Mouse (Mus musculus) lung, postnatal 0 days (tissue): ENCODE data around the gene Map2k1.

Experiments used
- CTCF ChIP-seq: IDR thresholded peaks from 2 replicates; pipeline ENCODE4 v1.5.1; 2016; ENCODE audit warnings: antibody characterized with exemption, mild to moderate bottlenecking
- EP300 ChIP-seq: IDR thresholded peaks from 2 replicates; pipeline ENCODE4 v1.6.1; 2016; ENCODE audit warnings: antibody characterized with exemption, mild to moderate bottlenecking, control low read depth

GRCm38 (mm10) chr9:64281105-64281780 lies 27.8 kb upstream of the Map2k1 start, which contains the start of gene Tipin:
- no peak for TF ChIP-seq CTCF
- TF ChIP-seq EP300 = peak; percentile 77
